Mouse (Mus musculus): ENCODE data around the gene Med13l. TPM values are rescaled to one million over a fixed set of nuclear protein-coding genes. Genes with fewer than 3 reads are reported as not detected.

Gene Med13l
- polyA plus RNA-seq, 1 experiment from 2014 or later = 18.2 TPM

GRCm38 (mm10) chr5:118619801-118620200, 59.3 kb downstream of the Med13l start:
- WGBS = 57% methylated on average over 7 of the region's 7 CpGs
- no peaks in the 10 kb centered on the region for H3K9me3 ChIP-seq
- no peak overlapping the region for H3K4me2 ChIP-seq (replicated peaks)
- H3K27me3 ChIP-seq = no peaks in the 10 kb centered on the region
- H3K27ac ChIP-seq = no peak overlapping the region
- peaks cover 40% of the 10 kb centered on the region for H3K4me1 ChIP-seq
- no peak overlapping the region for H3K4me3 ChIP-seq
- no peak overlapping the region for H3K9ac ChIP-seq
- no peaks in the 10 kb centered on the region for H3K36me3 ChIP-seq
- peak; percentile 77 for ATAC-seq (ENCODE audit: insufficient number of reproducible peaks, insufficient read depth, low FRiP score, low TSS enrichment)

- H3K36me3 ChIP-seq = no peaks in the 10 kb centered on the region
- 78% methylated on average over 7 of the region's 7 CpGs for WGBS
- no peak overlapping the region for H3K9ac ChIP-seq
- H3K4me1 ChIP-seq = peaks cover 35% of the 10 kb centered on the region
- no peak overlapping the region for H3K4me2 ChIP-seq (replicated peaks)
- H3K27me3 ChIP-seq = no peaks in the 10 kb centered on the region
- no peak overlapping the region for H3K4me3 ChIP-seq
- ATAC-seq (ENCODE audit: insufficient number of reproducible peaks, insufficient read depth, low FRiP score, low TSS enrichment) = no peak
- no peaks in the 10 kb centered on the region for H3K9me3 ChIP-seq
- no peak overlapping the region for H3K27ac ChIP-seq
Observed at GRCm38 (mm10) chr5:118620330-118620910, 59.9 kb downstream of the Med13l start.

- WGBS = 80% methylated on average over 4 of the region's 4 CpGs
- no peaks in the 10 kb centered on the region for H3K36me3 ChIP-seq
- no peak overlapping the region for H3K27ac ChIP-seq
- H3K4me3 ChIP-seq = no peak overlapping the region
- no peak for ATAC-seq (ENCODE audit: insufficient number of reproducible peaks, insufficient read depth, low FRiP score, low TSS enrichment)
- H3K4me1 ChIP-seq = peaks cover 35% of the 10 kb centered on the region
- no peak overlapping the region for H3K9ac ChIP-seq
- no peaks in the 10 kb centered on the region for H3K27me3 ChIP-seq
- no peak overlapping the region for H3K4me2 ChIP-seq (replicated peaks)
- no peaks in the 10 kb centered on the region for H3K9me3 ChIP-seq
Observed at GRCm38 (mm10) chr5:118621877-118622276, 61.4 kb downstream of the Med13l start.

- Histone ChIP-seq H3K9me3 (no peaks in the 10 kb centered on the region), H3K27me3 (no peaks in the 10 kb centered on the region), H3K27ac (no peak overlapping the region), H3K36me3 (no peaks in the 10 kb centered on the region), H3K9ac (no peak overlapping the region), H3K4me1 (peaks cover 35% of the 10 kb centered on the region), H3K4me2 (replicated peaks) (no peak overlapping the region), H3K4me3 (no peak overlapping the region)
- no peak for ATAC-seq (ENCODE audit: insufficient number of reproducible peaks, insufficient read depth, low FRiP score, low TSS enrichment)
- 86% methylated on average over 5 of the region's 5 CpGs for WGBS
Observed at GRCm38 (mm10) chr5:118622346-118622745, 61.9 kb downstream of the Med13l start.

GRCm38 (mm10) chr5:118623797-118624196, 63.3 kb downstream of the Med13l start:
- ATAC-seq (ENCODE audit: insufficient number of reproducible peaks, insufficient read depth, low FRiP score, low TSS enrichment) = no peak
- Histone ChIP-seq H3K4me3 (no peak overlapping the region), H3K4me2 (replicated peaks) (no peak overlapping the region), H3K27me3 (no peaks in the 10 kb centered on the region), H3K4me1 (peaks cover 33% of the 10 kb centered on the region), H3K36me3 (no peaks in the 10 kb centered on the region), H3K9me3 (no peaks in the 10 kb centered on the region), H3K27ac (no peak overlapping the region), H3K9ac (no peak overlapping the region)
- 69% methylated on average over 5 of the region's 5 CpGs for WGBS

DNA sequence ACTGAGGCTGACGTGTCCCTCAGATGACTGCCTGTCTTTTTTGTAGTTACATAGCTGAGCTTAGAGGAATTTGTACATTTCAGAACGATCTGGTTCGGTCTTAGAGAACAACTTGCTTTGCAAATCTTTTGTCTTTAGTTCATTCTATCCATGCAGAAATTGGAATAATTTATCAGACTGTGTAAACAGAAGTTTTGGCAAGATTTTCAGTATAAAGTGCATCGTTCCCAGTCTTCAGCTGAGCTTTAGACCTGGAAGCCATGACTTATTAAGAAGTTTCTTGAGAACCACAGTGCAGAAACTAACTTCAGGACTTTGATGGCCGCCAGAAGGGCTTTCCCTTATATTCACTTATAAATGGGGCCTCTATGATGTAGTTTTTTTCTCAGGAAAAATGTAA, 67.2 kb downstream of the Med13l start:
- H3K27ac ChIP-seq = no peak overlapping the region
- H3K36me3 ChIP-seq = no peaks in the 10 kb centered on the region
- H3K27me3 ChIP-seq = no peaks in the 10 kb centered on the region
- no peaks in the 10 kb centered on the region for H3K9me3 ChIP-seq
- H3K4me1 ChIP-seq = peaks cover 23% of the 10 kb centered on the region; the same call in 1 of the 2 replicates
- WGBS = 86% methylated on average over 5 of the region's 5 CpGs
- no peak overlapping the region for H3K4me3 ChIP-seq
- ATAC-seq (ENCODE audit: insufficient number of reproducible peaks, insufficient read depth, low FRiP score, low TSS enrichment) = no peak
- H3K9ac ChIP-seq = no peak overlapping the region
- no peak overlapping the region for H3K4me2 ChIP-seq (replicated peaks)

DNA sequence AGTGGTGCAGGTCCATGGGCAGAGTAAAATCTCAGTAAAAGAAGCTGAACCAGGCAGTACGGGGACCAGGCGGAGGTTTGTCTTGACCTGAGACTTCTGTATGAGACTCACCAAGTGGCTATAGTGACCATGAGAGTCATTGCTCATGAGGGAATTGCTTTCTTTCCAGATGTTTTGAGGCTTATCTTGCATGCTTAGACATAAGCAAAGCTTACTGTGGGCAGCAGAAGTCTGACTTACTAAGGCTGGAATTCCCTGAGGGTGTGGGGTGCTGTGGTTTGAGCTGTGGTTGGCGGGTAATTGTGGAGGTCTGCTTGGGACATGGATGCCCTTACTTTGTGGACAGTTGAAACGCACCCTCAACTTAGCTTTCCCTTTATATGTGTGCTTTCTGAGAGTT, 67.7 kb downstream of the Med13l start:
- Histone ChIP-seq H3K27me3 (no peaks in the 10 kb centered on the region), H3K36me3 (no peaks in the 10 kb centered on the region), H3K9ac (no peak overlapping the region), H3K4me3 (no peak overlapping the region), H3K4me2 (replicated peaks) (no peak overlapping the region), H3K27ac (no peak overlapping the region), H3K4me1 (peaks cover 23% of the 10 kb centered on the region; the same call in 1 of the 2 replicates), H3K9me3 (no peaks in the 10 kb centered on the region)
- ATAC-seq (ENCODE audit: insufficient number of reproducible peaks, insufficient read depth, low FRiP score, low TSS enrichment) = no peak
- WGBS = 88% methylated on average over 4 of the region's 4 CpGs

GRCm38 (mm10) chr5:118632346-118632745, 71.9 kb downstream of the Med13l start:
- H3K27ac ChIP-seq = no peak overlapping the region
- no peaks in the 10 kb centered on the region for H3K36me3 ChIP-seq
- H3K27me3 ChIP-seq = no peaks in the 10 kb centered on the region
- no peak overlapping the region for H3K9ac ChIP-seq
- no peak overlapping the region for H3K4me2 ChIP-seq (replicated peaks)
- no peaks in the 10 kb centered on the region for H3K9me3 ChIP-seq
- no peak overlapping the region for H3K4me3 ChIP-seq
- WGBS = 74% methylated on average over 8 of the region's 8 CpGs
- no peak for ATAC-seq (ENCODE audit: insufficient number of reproducible peaks, insufficient read depth, low FRiP score, low TSS enrichment)
- peaks cover 42% of the 10 kb centered on the region for H3K4me1 ChIP-seq

DNA sequence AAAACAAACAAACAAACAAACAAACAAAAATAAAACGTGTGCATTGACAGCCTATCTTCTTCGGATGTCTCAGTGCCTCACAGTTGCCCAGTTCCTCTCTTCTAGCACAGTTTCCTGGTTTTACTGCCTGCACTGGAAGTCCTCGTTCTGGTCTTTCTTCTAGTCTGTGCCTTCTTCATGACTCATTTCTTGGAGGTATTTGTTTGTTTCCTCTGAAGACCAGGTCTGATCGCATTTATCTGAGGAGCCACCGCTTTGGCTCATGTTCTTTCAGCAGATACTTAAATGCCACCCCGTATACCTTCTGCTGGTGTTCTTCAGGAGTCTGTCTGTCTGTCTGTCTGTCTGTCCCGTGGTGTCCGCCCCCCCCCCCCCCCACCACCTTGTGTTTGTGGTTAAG, 72.6 kb downstream of the Med13l start:
- Histone ChIP-seq H3K27me3 (no peaks in the 10 kb centered on the region), H3K9ac (no peak overlapping the region), H3K27ac (no peak overlapping the region), H3K4me2 (replicated peaks) (no peak overlapping the region), H3K4me1 (peaks cover 43% of the 10 kb centered on the region), H3K4me3 (no peak overlapping the region), H3K9me3 (no peaks in the 10 kb centered on the region), H3K36me3 (no peaks in the 10 kb centered on the region)
- 72% methylated on average over 8 of the region's 8 CpGs for WGBS
- ATAC-seq (ENCODE audit: insufficient number of reproducible peaks, insufficient read depth, low FRiP score, low TSS enrichment) = no peak

GRCm38 (mm10) chr5:118635476-118636187, 75.2 kb downstream of the Med13l start:
- H3K27ac ChIP-seq = peak overlapping the region; percentile 63; the same call in 1 of the 2 replicates
- peaks cover 50% of the 10 kb centered on the region for H3K4me1 ChIP-seq
- no peak for ATAC-seq (ENCODE audit: insufficient number of reproducible peaks, insufficient read depth, low FRiP score, low TSS enrichment)
- no peaks in the 10 kb centered on the region for H3K27me3 ChIP-seq
- 8% methylated on average over 11 of the region's 11 CpGs for WGBS
- no peaks in the 10 kb centered on the region for H3K9me3 ChIP-seq
- H3K4me2 ChIP-seq (replicated peaks) = no peak overlapping the region
- H3K9ac ChIP-seq = no peak overlapping the region
- no peak overlapping the region for H3K4me3 ChIP-seq
- H3K36me3 ChIP-seq = no peaks in the 10 kb centered on the region

GRCm38 (mm10) chr5:118636399-118637369, 76.2 kb downstream of the Med13l start:
- no peaks in the 10 kb centered on the region for H3K27me3 ChIP-seq
- no peaks in the 10 kb centered on the region for H3K9me3 ChIP-seq
- H3K9ac ChIP-seq = no peak overlapping the region
- no peak overlapping the region for H3K4me3 ChIP-seq
- H3K4me2 ChIP-seq (replicated peaks) = no peak overlapping the region
- peaks cover 49% of the 10 kb centered on the region for H3K4me1 ChIP-seq
- no peaks in the 10 kb centered on the region for H3K36me3 ChIP-seq
- H3K27ac ChIP-seq = 0 out of 2 replicates have a peak overlapping the region, but pooled peaks have one; percentile 63
- WGBS = 83% methylated on average over 16 of the region's 16 CpGs
- ATAC-seq (ENCODE audit: insufficient number of reproducible peaks, insufficient read depth, low FRiP score, low TSS enrichment) = no peak

Data from embryonic facial prominence, embryonic 12.5 days (tissue).